Mouse (Mus musculus) layer of hippocampus, postnatal 25 days (tissue): ENCODE results near the gene Rasgef1c. TPM values are rescaled to one million over a fixed set of nuclear protein-coding genes. Genes with fewer than 3 reads are reported as not detected.

ENCODE experiments used
- DNase-seq, 2 experiments: peaks; one replicate each; pipeline ENCODE4 v3.0.0; 2022; ENCODE audit warnings: mixed read lengths in 2 of 2, low spot score in 1 of 2; ENCODE audit errors: extremely low spot score in 1 of 2
- microRNA-seq, 2 experiments: library from miRNA; unstranded; fragments of <30 nt; microRNA quantifications; one replicate each; pipeline ENCODE4 v1.2.0; 2021
- total RNA-seq, 2 experiments: library from RNA; stranded (reverse); gene quantifications; 2 replicates each; pipeline ENCODE4 v1.2.3; 2021

The Rasgef1c gene
- total RNA-seq, 2 experiments from 2014 or later = 1.9 to 2.3 TPM

- DNase-seq = no peak
Measured at GRCm38 (mm10) chr11:50017511-50017910, 115.9 kb downstream of the Rasgef1c start.

GRCm38 (mm10) chr11:50018848-50019247 lies 117.2 kb downstream of the Rasgef1c start:
- DNase-seq = no peak

- DNase-seq = no peak
Measured at GRCm38 (mm10) chr11:50022085-50022484, 120.5 kb downstream of the Rasgef1c start.

- no peak for DNase-seq
Measured at GRCm38 (mm10) chr11:50024445-50024832, 122.8 kb downstream of the Rasgef1c start.

DNA sequence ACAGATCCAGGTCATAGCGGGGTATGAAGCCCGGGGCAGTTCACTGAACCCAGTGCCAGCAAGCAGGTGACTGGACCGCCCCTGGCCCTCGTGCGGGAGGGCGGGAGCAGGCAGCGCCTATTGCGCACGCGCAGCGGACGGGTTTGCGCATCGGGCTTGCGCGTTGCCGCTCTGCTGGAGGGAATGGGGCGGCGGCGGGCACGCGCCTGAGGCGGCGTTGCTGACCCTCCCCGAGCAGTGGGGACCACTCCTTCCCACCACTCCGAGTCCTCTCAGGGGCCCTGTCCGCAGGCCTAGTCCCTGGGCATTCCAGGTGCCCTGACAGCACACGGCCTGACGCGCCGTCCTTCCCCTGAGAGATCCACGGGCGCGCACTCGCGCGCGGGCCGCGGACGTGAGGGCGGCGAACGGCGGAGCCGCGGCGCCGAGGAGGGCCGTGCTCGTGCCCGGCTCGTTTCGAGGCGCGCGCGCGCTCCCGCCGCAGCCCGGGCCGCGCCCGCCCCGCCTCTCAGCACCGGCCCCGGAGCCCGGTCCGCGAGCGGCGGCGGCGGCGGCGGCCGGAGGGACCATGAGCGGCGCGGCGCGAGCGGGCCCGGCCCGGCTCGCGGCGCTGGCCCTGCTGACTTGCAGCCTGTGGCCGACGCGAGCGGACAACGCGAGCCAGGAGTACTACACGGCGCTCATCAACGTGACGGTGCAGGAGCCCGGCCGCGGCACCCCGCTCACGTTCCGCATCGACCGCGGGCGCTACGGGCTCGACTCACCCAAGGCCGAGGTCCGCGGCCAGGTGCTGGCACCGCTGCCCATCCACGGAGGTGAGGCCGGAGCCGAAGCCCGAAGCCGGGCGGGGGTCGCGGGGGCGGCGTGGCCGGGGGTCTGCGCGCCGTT lies 123.4 kb downstream of the Rasgef1c start, which contains the start of gene Rnf130:
Gene Rnf130, plus strand, starts transcription at position 514 of the 888 bp plus-strand sequence.
- DNase-seq = peak; percentile 94 to 98

DNA sequence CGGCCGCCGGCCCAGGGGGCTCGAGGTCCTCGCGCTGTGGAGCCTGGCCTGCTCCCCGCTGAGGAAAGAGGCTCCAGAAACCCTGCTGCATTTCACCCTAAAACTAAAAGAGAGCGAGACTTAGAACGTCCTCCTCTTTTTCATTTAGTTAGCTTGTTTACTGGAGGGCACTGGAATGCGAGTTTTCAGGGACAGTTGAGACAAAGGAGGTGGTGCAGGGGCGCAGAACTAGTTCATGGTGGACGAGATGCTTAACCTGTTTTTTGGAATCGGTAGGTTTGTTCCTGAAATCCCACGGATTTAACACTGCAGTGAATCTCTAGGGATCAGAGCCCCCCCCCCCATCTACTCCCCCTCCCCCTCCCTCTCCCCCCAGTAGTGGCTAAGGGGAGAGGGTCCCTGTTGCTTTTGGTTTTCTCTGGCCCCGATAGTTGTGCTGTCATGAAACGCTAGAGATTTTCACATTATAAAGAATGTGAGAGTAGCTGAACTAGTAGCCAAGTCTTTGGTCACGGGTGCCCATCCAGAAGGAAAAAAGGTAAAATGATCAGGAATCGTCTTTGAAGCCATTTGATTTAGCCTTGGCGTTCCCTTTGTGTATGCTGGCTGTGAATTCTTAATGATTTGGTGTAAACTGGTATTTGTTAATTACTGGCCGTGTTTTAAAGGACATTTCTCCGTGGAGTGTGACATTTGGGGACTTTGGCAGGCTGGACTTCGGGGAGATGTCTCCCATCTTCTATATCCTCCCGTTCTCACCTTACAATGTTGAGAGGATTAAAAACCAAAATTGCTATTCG lies 124.3 kb downstream of the Rasgef1c start:
- DNase-seq = no peak

DNA sequence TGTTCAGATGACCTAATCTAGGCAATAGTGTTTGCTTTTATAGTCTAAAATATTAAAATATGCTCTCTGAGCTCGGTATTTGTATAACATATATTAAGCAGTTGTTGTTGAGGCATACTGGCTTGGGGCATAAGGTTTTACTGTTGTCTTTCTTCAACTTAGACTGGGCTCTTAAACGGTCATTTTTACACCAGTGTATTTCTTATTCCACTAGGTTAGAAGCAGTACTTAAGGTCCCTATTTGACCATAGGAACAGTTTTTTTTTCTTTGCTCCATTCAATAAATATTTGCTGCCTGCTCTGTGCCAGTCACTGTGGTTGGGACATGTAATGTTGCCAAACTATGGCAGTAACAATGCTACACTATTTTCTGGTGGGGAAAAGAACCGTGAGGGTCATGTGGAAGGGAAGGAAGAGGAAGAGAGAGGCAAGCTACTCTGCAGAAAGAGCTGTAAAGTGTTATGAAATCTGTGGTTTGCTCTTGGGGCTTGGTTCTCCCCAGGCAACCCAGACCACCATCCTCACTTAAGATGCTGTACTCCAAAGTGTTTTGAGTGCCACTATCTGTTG lies 125.0 kb downstream of the Rasgef1c start:
- no peak for DNase-seq

GRCm38 (mm10) chr11:50028416-50028815 lies 126.8 kb downstream of the Rasgef1c start:
- no peak for DNase-seq

Small RNA genes within 50 kb of the gene (microRNA-seq; reads per million reads assigned to microRNA genes)
- 0 reads per million in 2 experiments for gene Gm23492

Other genes with a start within 250 kb of the Rasgef1c start
- under 1 TPM in 1 of 2 experiments, not detected in 1; 0.84 TPM for gene Scgb3a1, start 238.2 kb upstream of the Rasgef1c start, total RNA-seq
- 10 to 100 TPM; 43.4 to 43.6 TPM for gene Cnot6, start 189.1 kb upstream of the Rasgef1c start, total RNA-seq
- 1 to 10 TPM; 4.2 to 5.6 TPM for gene Gfpt2, start 107.7 kb upstream of the Rasgef1c start, total RNA-seq
- gene Mapk9, start 55.1 kb upstream of the Rasgef1c start, total RNA-seq = 100 to 1,000 TPM; 138 to 149 TPM
- gene Rnf130, start 123.5 kb downstream of the Rasgef1c start, total RNA-seq = 10 to 100 TPM; 80.3 to 81.6 TPM
- gene Tbc1d9b, start 229.6 kb downstream of the Rasgef1c start, total RNA-seq = 100 to 1,000 TPM; 103 to 106 TPM